Mouse (Mus musculus): ENCODE measurements around the gene Msi2. TPM values are rescaled to one million over a fixed set of nuclear protein-coding genes. Genes with fewer than 3 reads are reported as not detected.

Gene Msi2
- polyA plus RNA-seq, 1 experiment: 14.2 TPM

- Histone ChIP-seq H3K4me1 (ENCODE audit: control insufficient read depth, insufficient read depth, insufficient read length) (peaks cover 26% of the 10 kb centered on the region), H3K4me3 (ENCODE audit: extremely low read depth, insufficient read depth, insufficient read length) (no peak overlapping the region)
- no peak for TF ChIP-seq CTCF (IDR thresholded peaks at IDR 0.05; ENCODE audit: extremely low read depth, insufficient read depth, insufficient read length, insufficient replicate concordance)
- no peak for TF ChIP-seq POLR2A (IDR thresholded peaks at IDR 0.05; ENCODE audit: low read depth, low read length)
These were observed 86.4 kb downstream of the Msi2 start for GRCm38 (mm10) chr11:88631932-88632230.

GRCm38 (mm10) chr11:88631084-88631931 is 87.0 kb downstream of the Msi2 start:
- peaks cover 23% of the 10 kb centered on the region for H3K4me1 ChIP-seq (ENCODE audit: control insufficient read depth, insufficient read depth, insufficient read length)
- no peak for TF ChIP-seq CTCF (IDR thresholded peaks at IDR 0.05; ENCODE audit: extremely low read depth, insufficient read depth, insufficient read length, insufficient replicate concordance)
- no peak for TF ChIP-seq POLR2A (IDR thresholded peaks at IDR 0.05; ENCODE audit: low read depth, low read length)
- peak overlapping the region; percentile 13; the same call in 1 of the 2 replicates for H3K27ac ChIP-seq (ENCODE audit: insufficient read depth, low read length)
- no peak overlapping the region for H3K4me3 ChIP-seq (ENCODE audit: extremely low read depth, insufficient read depth, insufficient read length)
- DNase-seq (ENCODE audit: low read depth in 1 of 2, low spot score in 2 of 2): no peak
- H3K36me3 ChIP-seq (ENCODE audit: control insufficient read depth, insufficient read depth, low read length): no peaks in the 10 kb centered on the region
- H3K27me3 ChIP-seq (ENCODE audit: control insufficient read depth, insufficient read depth, low read length): no peaks in the 10 kb centered on the region
- WGBS: 74% methylated on average over 8 of the region's 8 CpGs

More at GRCm38 (mm10) chr11:88631932-88632230, 86.4 kb downstream of the Msi2 start:
- no peaks in the 10 kb centered on the region for H3K36me3 ChIP-seq (ENCODE audit: control insufficient read depth, insufficient read depth, low read length)
- 44% methylated on average over 3 of the region's 3 CpGs for WGBS
- DNase-seq (ENCODE audit: low read depth in 1 of 2, low spot score in 2 of 2): no peak
- peak overlapping the region; percentile 47; the same call in 1 of the 2 replicates for H3K27ac ChIP-seq (ENCODE audit: insufficient read depth, low read length)
- no peaks in the 10 kb centered on the region for H3K27me3 ChIP-seq (ENCODE audit: control insufficient read depth, insufficient read depth, low read length)

- peak overlapping the region; percentile 1; the same call in 1 of the 2 replicates for H3K27ac ChIP-seq (ENCODE audit: insufficient read depth, low read length)
These were observed 88.7 kb downstream of the Msi2 start for GRCm38 (mm10) chr11:88629619-88630018.

GRCm38 (mm10) chr11:88629165-88629564 is 89.1 kb downstream of the Msi2 start:
- Histone ChIP-seq H3K4me1 (ENCODE audit: control insufficient read depth, insufficient read depth, insufficient read length) (peaks cover 25% of the 10 kb centered on the region), H3K27ac (ENCODE audit: insufficient read depth, low read length) (0 out of 2 replicates have a peak overlapping the region, but pooled peaks have one; percentile 1), H3K4me3 (ENCODE audit: extremely low read depth, insufficient read depth, insufficient read length) (no peak overlapping the region), H3K27me3 (ENCODE audit: control insufficient read depth, insufficient read depth, low read length) (no peaks in the 10 kb centered on the region), H3K36me3 (ENCODE audit: control insufficient read depth, insufficient read depth, low read length) (no peaks in the 10 kb centered on the region)
- no peak for DNase-seq (ENCODE audit: low read depth in 1 of 2, low spot score in 2 of 2)
- 86% methylated on average over 4 of the region's 4 CpGs for WGBS
- TF ChIP-seq CTCF (IDR thresholded peaks at IDR 0.05; ENCODE audit: extremely low read depth, insufficient read depth, insufficient read length, insufficient replicate concordance) (no peak), POLR2A (IDR thresholded peaks at IDR 0.05; ENCODE audit: low read depth, low read length) (no peak)

More at GRCm38 (mm10) chr11:88629619-88630018, 88.7 kb downstream of the Msi2 start:
- TF ChIP-seq CTCF (IDR thresholded peaks at IDR 0.05; ENCODE audit: extremely low read depth, insufficient read depth, insufficient read length, insufficient replicate concordance): no peak
- DNase-seq (ENCODE audit: low read depth in 1 of 2, low spot score in 2 of 2): no peak
- H3K4me1 ChIP-seq (ENCODE audit: control insufficient read depth, insufficient read depth, insufficient read length): peaks cover 25% of the 10 kb centered on the region
- no peak overlapping the region for H3K4me3 ChIP-seq (ENCODE audit: extremely low read depth, insufficient read depth, insufficient read length)
- no peaks in the 10 kb centered on the region for H3K36me3 ChIP-seq (ENCODE audit: control insufficient read depth, insufficient read depth, low read length)
- H3K27me3 ChIP-seq (ENCODE audit: control insufficient read depth, insufficient read depth, low read length): no peaks in the 10 kb centered on the region
- WGBS: 78% methylated on average over 4 of the region's 4 CpGs

- H3K27me3 ChIP-seq (ENCODE audit: control insufficient read depth, insufficient read depth, low read length): no peaks in the 10 kb centered on the region
- peaks cover 26% of the 10 kb centered on the region for H3K4me1 ChIP-seq (ENCODE audit: control insufficient read depth, insufficient read depth, insufficient read length)
- whole genome bisulfite sequencing: 64% methylated on average over 3 of the region's 3 CpGs
These were observed 89.6 kb downstream of the Msi2 start for GRCm38 (mm10) chr11:88628676-88629075.

GRCm38 (mm10) chr11:88627327-88627726 is 91.0 kb downstream of the Msi2 start:
- Histone ChIP-seq H3K27ac (ENCODE audit: insufficient read depth, low read length) (no peak overlapping the region), H3K27me3 (ENCODE audit: control insufficient read depth, insufficient read depth, low read length) (no peaks in the 10 kb centered on the region), H3K36me3 (ENCODE audit: control insufficient read depth, insufficient read depth, low read length) (no peaks in the 10 kb centered on the region), H3K4me3 (ENCODE audit: extremely low read depth, insufficient read depth, insufficient read length) (no peak overlapping the region), H3K4me1 (ENCODE audit: control insufficient read depth, insufficient read depth, insufficient read length) (peaks cover 32% of the 10 kb centered on the region)
- TF ChIP-seq CTCF (IDR thresholded peaks at IDR 0.05; ENCODE audit: extremely low read depth, insufficient read depth, insufficient read length, insufficient replicate concordance) (no peak), POLR2A (IDR thresholded peaks at IDR 0.05; ENCODE audit: low read depth, low read length) (no peak)
- 25% methylated on average over 7 of the region's 7 CpGs for WGBS
- DNase-seq (ENCODE audit: low read depth in 1 of 2, low spot score in 2 of 2): no peak

More at GRCm38 (mm10) chr11:88628676-88629075, 89.6 kb downstream of the Msi2 start:
- TF ChIP-seq CTCF (IDR thresholded peaks at IDR 0.05; ENCODE audit: extremely low read depth, insufficient read depth, insufficient read length, insufficient replicate concordance) (no peak), POLR2A (IDR thresholded peaks at IDR 0.05; ENCODE audit: low read depth, low read length) (no peak)
- DNase-seq (ENCODE audit: low read depth in 1 of 2, low spot score in 2 of 2): no peak
- H3K27ac ChIP-seq (ENCODE audit: insufficient read depth, low read length): no peak overlapping the region
- no peaks in the 10 kb centered on the region for H3K36me3 ChIP-seq (ENCODE audit: control insufficient read depth, insufficient read depth, low read length)
- H3K4me3 ChIP-seq (ENCODE audit: extremely low read depth, insufficient read depth, insufficient read length): no peak overlapping the region

- WGBS: 86% methylated on average over 8 of the region's 8 CpGs
- Histone ChIP-seq H3K36me3 (ENCODE audit: control insufficient read depth, insufficient read depth, low read length) (no peaks in the 10 kb centered on the region), H3K27ac (ENCODE audit: insufficient read depth, low read length) (no peak overlapping the region), H3K4me1 (ENCODE audit: control insufficient read depth, insufficient read depth, insufficient read length) (peaks cover 27% of the 10 kb centered on the region), H3K27me3 (ENCODE audit: control insufficient read depth, insufficient read depth, low read length) (no peaks in the 10 kb centered on the region), H3K4me3 (ENCODE audit: extremely low read depth, insufficient read depth, insufficient read length) (no peak overlapping the region)
- no peak for DNase-seq (ENCODE audit: low read depth in 1 of 2, low spot score in 2 of 2)
- no peak for TF ChIP-seq POLR2A (IDR thresholded peaks at IDR 0.05; ENCODE audit: low read depth, low read length)
- TF ChIP-seq CTCF (IDR thresholded peaks at IDR 0.05; ENCODE audit: extremely low read depth, insufficient read depth, insufficient read length, insufficient replicate concordance): no peak
These were observed 91.7 kb downstream of the Msi2 start for GRCm38 (mm10) chr11:88626576-88626975.
